Mouse (Mus musculus): ENCODE results near the gene Ascl3. TPM values are rescaled to one million over a fixed set of nuclear protein-coding genes. Genes with fewer than 3 reads are reported as not detected.

The Ascl3 gene
- total RNA-seq, 1 experiment from 2014 or later: 0.95 TPM

- ATAC-seq (replicated peaks; ENCODE audit: insufficient number of reproducible peaks, low FRiP score, low TSS enrichment, poor library complexity, severe bottlenecking): no peak
Observed at GRCm38 (mm10) chr7:109719286-109719685, 12.2 kb downstream of the Ascl3 start.

- ATAC-seq (replicated peaks; ENCODE audit: insufficient number of reproducible peaks, low FRiP score, low TSS enrichment, poor library complexity, severe bottlenecking): no peak
Observed at GRCm38 (mm10) chr7:109713434-109713982, 18.0 kb downstream of the Ascl3 start.

- no peak for ATAC-seq (replicated peaks; ENCODE audit: insufficient number of reproducible peaks, low FRiP score, low TSS enrichment, poor library complexity, severe bottlenecking)
Observed at GRCm38 (mm10) chr7:109712198-109712597, 19.3 kb downstream of the Ascl3 start.

GRCm38 (mm10) chr7:109710069-109710468 lies 21.5 kb downstream of the Ascl3 start:
- ATAC-seq (replicated peaks; ENCODE audit: insufficient number of reproducible peaks, low FRiP score, low TSS enrichment, poor library complexity, severe bottlenecking): no peak

- ATAC-seq (replicated peaks; ENCODE audit: insufficient number of reproducible peaks, low FRiP score, low TSS enrichment, poor library complexity, severe bottlenecking): no peak
Observed at GRCm38 (mm10) chr7:109708961-109709382, 22.6 kb downstream of the Ascl3 start.

GRCm38 (mm10) chr7:109707023-109707785 lies 24.3 kb downstream of the Ascl3 start:
- no peak for ATAC-seq (replicated peaks; ENCODE audit: insufficient number of reproducible peaks, low FRiP score, low TSS enrichment, poor library complexity, severe bottlenecking)

- no peak for ATAC-seq (replicated peaks; ENCODE audit: insufficient number of reproducible peaks, low FRiP score, low TSS enrichment, poor library complexity, severe bottlenecking)
Observed at GRCm38 (mm10) chr7:109704461-109704860, 27.1 kb downstream of the Ascl3 start.

- 0 out of 2 replicates have a peak, but pooled peaks have one; percentile 1 for ATAC-seq (replicated peaks; ENCODE audit: insufficient number of reproducible peaks, low FRiP score, low TSS enrichment, poor library complexity, severe bottlenecking)
Observed at GRCm38 (mm10) chr7:109704016-109704377, 27.5 kb downstream of the Ascl3 start.

GRCm38 (mm10) chr7:109703190-109704015 lies 28.1 kb downstream of the Ascl3 start, which contains the start of the genes St5 and Akip1:
Gene St5 (minus strand): TSS chr7:109703605.
Gene Akip1 (plus strand): TSS chr7:109703690.
- peak; percentile 84 for ATAC-seq (replicated peaks; ENCODE audit: insufficient number of reproducible peaks, low FRiP score, low TSS enrichment, poor library complexity, severe bottlenecking)

- ATAC-seq (replicated peaks; ENCODE audit: insufficient number of reproducible peaks, low FRiP score, low TSS enrichment, poor library complexity, severe bottlenecking): no peak
Observed at GRCm38 (mm10) chr7:109702721-109703120, 28.8 kb downstream of the Ascl3 start.

- no peak for ATAC-seq (replicated peaks; ENCODE audit: insufficient number of reproducible peaks, low FRiP score, low TSS enrichment, poor library complexity, severe bottlenecking)
Observed at GRCm38 (mm10) chr7:109700213-109700612, 31.3 kb downstream of the Ascl3 start.

GRCm38 (mm10) chr7:109695339-109695726 lies 36.2 kb downstream of the Ascl3 start:
- no peak for ATAC-seq (replicated peaks; ENCODE audit: insufficient number of reproducible peaks, low FRiP score, low TSS enrichment, poor library complexity, severe bottlenecking)

GRCm38 (mm10) chr7:109694576-109695338 lies 36.8 kb downstream of the Ascl3 start:
- ATAC-seq (replicated peaks; ENCODE audit: insufficient number of reproducible peaks, low FRiP score, low TSS enrichment, poor library complexity, severe bottlenecking): no peak

GRCm38 (mm10) chr7:109690961-109691360 lies 40.6 kb downstream of the Ascl3 start:
- ATAC-seq (replicated peaks; ENCODE audit: insufficient number of reproducible peaks, low FRiP score, low TSS enrichment, poor library complexity, severe bottlenecking): no peak

GRCm38 (mm10) chr7:109690101-109690500 lies 41.4 kb downstream of the Ascl3 start:
- no peak for ATAC-seq (replicated peaks; ENCODE audit: insufficient number of reproducible peaks, low FRiP score, low TSS enrichment, poor library complexity, severe bottlenecking)

- no peak for ATAC-seq (replicated peaks; ENCODE audit: insufficient number of reproducible peaks, low FRiP score, low TSS enrichment, poor library complexity, severe bottlenecking)
Observed at GRCm38 (mm10) chr7:109686585-109687128, 44.9 kb downstream of the Ascl3 start.

- no peak for ATAC-seq (replicated peaks; ENCODE audit: insufficient number of reproducible peaks, low FRiP score, low TSS enrichment, poor library complexity, severe bottlenecking)
Observed at GRCm38 (mm10) chr7:109680879-109681278, 50.6 kb downstream of the Ascl3 start.

- ATAC-seq (replicated peaks; ENCODE audit: insufficient number of reproducible peaks, low FRiP score, low TSS enrichment, poor library complexity, severe bottlenecking): no peak
Observed at GRCm38 (mm10) chr7:109680284-109680683, 51.2 kb downstream of the Ascl3 start.
